Comparison of ENCODE assay signal across 14 mouse cellular contexts in the genomic region with DNA sequence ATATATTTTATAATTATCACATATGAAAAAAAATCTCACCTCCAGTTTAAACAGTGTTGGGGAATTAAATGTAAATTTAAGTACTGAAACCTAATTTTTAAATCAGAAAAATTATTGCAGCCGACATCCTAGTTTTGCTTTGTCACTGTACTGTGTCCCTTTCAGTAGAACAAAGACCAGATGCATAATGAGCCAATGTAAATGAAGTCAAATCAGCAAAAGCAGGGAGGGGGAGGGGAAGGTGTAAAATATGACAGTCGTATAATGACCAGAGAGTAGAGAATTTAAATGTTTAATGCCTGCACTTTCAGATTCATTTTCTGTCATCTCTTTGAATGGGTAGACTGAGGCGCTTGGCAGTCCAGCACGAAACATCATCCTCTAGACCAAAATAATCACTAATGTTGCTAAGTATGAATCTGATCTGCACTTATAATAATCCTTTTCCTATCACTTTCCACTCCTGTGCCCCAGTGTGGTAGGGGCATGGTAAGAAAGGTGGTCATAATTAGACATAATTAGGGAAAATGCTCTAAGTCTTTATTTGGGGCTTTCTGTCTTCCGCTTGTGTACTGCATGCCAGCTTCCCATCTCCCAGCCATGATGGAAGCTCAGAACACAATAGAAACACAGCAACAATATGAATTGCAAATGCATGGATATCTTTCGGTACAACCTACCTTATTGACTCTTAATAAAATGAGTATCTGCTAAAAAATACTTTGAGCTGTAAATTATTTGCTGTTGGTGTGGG.
A peak's percentile ranks its signal among the peaks of the same experiment; 100 is the strongest.
DNase-seq lines count a peak whose midpoint lies in the region; ATAC-seq and TF ChIP-seq lines count a peak whose summit lies in the region.
"Had no signal": no experiment of that assay in that cellular context is flagged by ENCODE, and none has a peak within 500 bp of the region (broad histone marks: within the 10 kb centered on the region; RNA-seq: fewer than 3 reads in every experiment).

No protein-coding gene starts in this region.

- peak; percentile 57 for ATAC-seq in midbrain, embryonic 15.5 days (replicated peaks)

- peak overlapping the region; percentile 20; the same call in 1 of the 2 replicates for H3K4me2 ChIP-seq in midbrain, embryonic 15.5 days
- H3K4me2 ChIP-seq: embryonic facial prominence, embryonic 12.5 days; heart, embryonic 15.5 days; limb, embryonic 15.5 days had no signal

- 76% methylated on average over 6 of the region's 6 CpGs for WGBS in hindbrain, embryonic 10.5 days
- 35% methylated on average over 6 of the region's 6 CpGs for WGBS in midbrain, embryonic 15.5 days

- H3K4me3 ChIP-seq in hindbrain, embryonic 10.5 days, result no peak overlapping the region
- no peak overlapping the region for H3K4me3 ChIP-seq in midbrain, embryonic 15.5 days
- H3K4me3 ChIP-seq: embryonic facial prominence, embryonic 12.5 days; heart, embryonic 15.5 days; limb, embryonic 15.5 days; megakaryocyte, embryonic 14.5 days had no signal

- H3K9me3 ChIP-seq in hindbrain, embryonic 10.5 days, result no peaks in the 10 kb centered on the region
- no peaks in the 10 kb centered on the region for H3K9me3 ChIP-seq in midbrain, embryonic 15.5 days
- H3K9me3 ChIP-seq: embryonic facial prominence, embryonic 12.5 days; heart, embryonic 15.5 days; limb, embryonic 15.5 days; megakaryocyte, embryonic 14.5 days had no signal

- H3K9ac ChIP-seq in midbrain, embryonic 15.5 days, result 0 out of 2 replicates have a peak overlapping the region, but pooled peaks have one; percentile 5
- H3K9ac ChIP-seq: embryonic facial prominence, embryonic 12.5 days; heart, embryonic 15.5 days; limb, embryonic 15.5 days had no signal

- H3K4me1 ChIP-seq in hindbrain, embryonic 10.5 days (replicated peaks), result peaks cover 30% of the 10 kb centered on the region
- peaks cover 13% of the 10 kb centered on the region for H3K4me1 ChIP-seq in midbrain, embryonic 15.5 days
- H3K4me1 ChIP-seq: embryonic facial prominence, embryonic 12.5 days; heart, embryonic 15.5 days; limb, embryonic 15.5 days; megakaryocyte, embryonic 14.5 days had no signal

- H3K27ac ChIP-seq in hindbrain, embryonic 10.5 days, result peak overlapping the region; percentile 76
- H3K27ac ChIP-seq in midbrain, embryonic 15.5 days, result peak overlapping the region; percentile 87
- H3K27ac ChIP-seq: embryonic facial prominence, embryonic 12.5 days; heart, embryonic 15.5 days; limb, embryonic 15.5 days had no signal

- no peak for TF ChIP-seq POLR2A in brain, embryonic 14.5 days (IDR thresholded peaks at IDR 0.05; ENCODE audit: borderline replicate concordance, extremely low read depth, insufficient read depth, insufficient read length, poor library complexity, severe bottlenecking)

- TF ChIP-seq CTCF in brain, embryonic 14.5 days (IDR thresholded peaks at IDR 0.05; ENCODE audit: borderline replicate concordance, extremely low read depth, insufficient read depth, insufficient read length), result no peak

- no peaks in the 10 kb centered on the region for H3K36me3 ChIP-seq in hindbrain, embryonic 10.5 days
- no peaks in the 10 kb centered on the region for H3K36me3 ChIP-seq in midbrain, embryonic 15.5 days (replicated peaks)
- H3K36me3 ChIP-seq: embryonic facial prominence, embryonic 12.5 days; heart, embryonic 15.5 days; limb, embryonic 15.5 days had no signal

- peak; percentile 81 for DNase-seq in brain, embryonic 14.5 days (ENCODE audit: low read depth)
- DNase-seq in cerebellum, adult 9-10 months, result peak; percentile 55
- no peak for DNase-seq in hindbrain, embryonic 10.5 days (ENCODE audit: low spot score)
- DNase-seq in kidney, postnatal 25 days, result no peak
- DNase-seq in adrenal gland, adult 2 months, result no peak
- no peak for DNase-seq in left cerebral cortex, adult 11 months (ENCODE audit: low spot score)
- DNase-seq: adrenal gland, postnatal 14 days; kidney, postnatal 14 days; layer of hippocampus, postnatal 36 days had no signal

- H3K27me3 ChIP-seq in hindbrain, embryonic 10.5 days (ENCODE audit: insufficient read depth, poor library complexity, severe bottlenecking), result no peaks in the 10 kb centered on the region
- no peaks in the 10 kb centered on the region for H3K27me3 ChIP-seq in midbrain, embryonic 15.5 days (replicated peaks)
- H3K27me3 ChIP-seq: embryonic facial prominence, embryonic 12.5 days; heart, embryonic 15.5 days; limb, embryonic 15.5 days; megakaryocyte, embryonic 14.5 days had no signal

Comparison
In these comparisons a context has a peak if more than half of its experiments do, and no peak if none do; other contexts are left out.
1. DNase-seq: peak in brain, embryonic 14.5 days (single experiment) and cerebellum, adult 9-10 months (single experiment); none in hindbrain, embryonic 10.5 days (single experiment), kidney, postnatal 25 days (0 of 2), adrenal gland, adult 2 months (single experiment) and left cerebral cortex, adult 11 months (single experiment).